Comparison of ENCODE assay signal across 7 mouse cellular contexts in genomic region chr7:80131315-80131714, GRCm38 (mm10). TPM values are rescaled to one million over a fixed set of nuclear protein-coding genes. Genes with fewer than 3 reads are reported as not detected.
DNase-seq lines count a peak whose midpoint lies in the region; ATAC-seq and TF ChIP-seq lines count a peak whose summit lies in the region.
"Not testable (repeated sequence)": the region's sequence is repeated elsewhere in the genome, so short reads cannot be mapped to it uniquely, and the experiment has no call there.

No protein-coding gene starts in this region.

- not testable (repeated sequence) for TF ChIP-seq CTCF in ES-Bruce4 (IDR thresholded peaks at IDR 0.05; ENCODE audit: low read depth, low read length)
- peak; percentile 30; the same call in 1 of the 2 replicates for TF ChIP-seq CTCF in forebrain, postnatal 0 days (IDR thresholded peaks at IDR 0.05; ENCODE audit: low read depth)
- peak; percentile 48 for TF ChIP-seq CTCF in hindbrain, postnatal 0 days (IDR thresholded peaks at IDR 0.05; ENCODE audit: low read depth)
- peak; percentile 34 for TF ChIP-seq CTCF in left cerebral cortex, adult 2 months (IDR thresholded peaks at IDR 0.05)
- TF ChIP-seq CTCF in midbrain, postnatal 0 days (IDR thresholded peaks at IDR 0.05) = peak; percentile 54
- TF ChIP-seq CTCF in stomach, postnatal 0 days (IDR thresholded peaks at IDR 0.05; ENCODE audit: low read depth) = peak; percentile 62

- H3K4me1 ChIP-seq in ES-Bruce4 (ENCODE audit: control insufficient read depth, insufficient read depth, low read length); forebrain, postnatal 0 days (ENCODE audit: insufficient read depth); hindbrain, postnatal 0 days (ENCODE audit: insufficient read depth, low read length); midbrain, postnatal 0 days (ENCODE audit: insufficient read depth, low read length); stomach, postnatal 0 days (replicated peaks; ENCODE audit: control insufficient read depth, insufficient read depth): not testable (repeated sequence)
- peaks cover 46% of the 10 kb centered on the region for H3K4me1 ChIP-seq in heart, embryonic 13.5 days

- intact Hi-C loops in left cerebral cortex, adult 2 months (cut with DNase I) = loop anchor here (10.0 kb wide), 1 partner anchor 453 kb away; no protein-coding TSS in a partner anchor

- H3K4me2 ChIP-seq in forebrain, postnatal 0 days (ENCODE audit: low read depth); heart, embryonic 13.5 days; hindbrain, postnatal 0 days (ENCODE audit: low read depth, low read length); midbrain, postnatal 0 days (ENCODE audit: low read depth, low read length, poor library complexity, severe bottlenecking); stomach, postnatal 0 days (replicated peaks; ENCODE audit: low read depth): not testable (repeated sequence)

- not testable (repeated sequence) for H3K27me3 ChIP-seq in ES-Bruce4 (ENCODE audit: control insufficient read depth, insufficient read depth, low read length, poor library complexity, severe bottlenecking); forebrain, postnatal 0 days (ENCODE audit: insufficient read depth, low read length); heart, embryonic 13.5 days (replicated peaks); hindbrain, postnatal 0 days (ENCODE audit: insufficient read depth, low read length); midbrain, postnatal 0 days (ENCODE audit: insufficient read depth, low read length); stomach, postnatal 0 days (ENCODE audit: control insufficient read depth, insufficient read depth, low read length)

- not testable (repeated sequence) for ATAC-seq in forebrain, postnatal 0 days; heart, embryonic 13.5 days (ENCODE audit: extremely low read depth, insufficient number of reproducible peaks, low FRiP score, low TSS enrichment); hindbrain, postnatal 0 days; midbrain, postnatal 0 days (ENCODE audit: low FRiP score); stomach, postnatal 0 days (ENCODE audit: low FRiP score, low TSS enrichment)

- TF ChIP-seq EP300 in ES-Bruce4 (IDR thresholded peaks at IDR 0.05; ENCODE audit: insufficient read depth, low read depth, low read length); stomach, postnatal 0 days (optimal IDR thresholded peaks at IDR 0.05): not testable (repeated sequence)

- H3K27ac ChIP-seq in ES-Bruce4 (ENCODE audit: insufficient read depth, low read length) = peak overlapping the region; percentile 98
- not testable (repeated sequence) for H3K27ac ChIP-seq in forebrain, postnatal 0 days (ENCODE audit: low read depth, low read length); hindbrain, postnatal 0 days; left cerebral cortex, adult 2 months; midbrain, postnatal 0 days (ENCODE audit: low read depth, low read length); stomach, postnatal 0 days (replicated peaks)
- peak overlapping the region; percentile 96 for H3K27ac ChIP-seq in heart, embryonic 13.5 days (replicated peaks)

- 72% methylated on average over 7 of the region's 7 CpGs for WGBS in forebrain, postnatal 0 days
- 71% methylated on average over 7 of the region's 7 CpGs for WGBS in heart, embryonic 13.5 days
- WGBS in hindbrain, postnatal 0 days = 73% methylated on average over 7 of the region's 7 CpGs
- whole genome bisulfite sequencing in midbrain, postnatal 0 days = 70% methylated on average over 7 of the region's 7 CpGs
- 68% methylated on average over 7 of the region's 7 CpGs for WGBS in stomach, postnatal 0 days

- H3K9ac ChIP-seq in ES-Bruce4 (ENCODE audit: low read depth, poor library complexity, severe bottlenecking); forebrain, postnatal 0 days; hindbrain, postnatal 0 days (replicated peaks; ENCODE audit: low read length); midbrain, postnatal 0 days (replicated peaks; ENCODE audit: low read length, poor library complexity, severe bottlenecking); stomach, postnatal 0 days (ENCODE audit: low read length): not testable (repeated sequence)
- peak overlapping the region; percentile 33; the same call in 1 of the 2 replicates for H3K9ac ChIP-seq in heart, embryonic 13.5 days

- not testable (repeated sequence) for DNase-seq in forebrain, postnatal 0 days; hindbrain, postnatal 0 days (ENCODE audit: low spot score); left cerebral cortex, adult 2 months (ENCODE audit: extremely low spot score in 1 of 2, low spot score in 2 of 2); midbrain, postnatal 0 days (ENCODE audit: low spot score); stomach, postnatal 0 days (ENCODE audit: low spot score)

- H3K9me3 ChIP-seq in ES-Bruce4 (replicated peaks; ENCODE audit: control insufficient read depth, insufficient read depth, low read length, poor library complexity, severe bottlenecking); forebrain, postnatal 0 days (ENCODE audit: low read length); heart, embryonic 13.5 days; hindbrain, postnatal 0 days (ENCODE audit: low read length); midbrain, postnatal 0 days (ENCODE audit: low read length); stomach, postnatal 0 days (ENCODE audit: control insufficient read depth, low read length): not testable (repeated sequence)

- TF ChIP-seq POLR2A in ES-Bruce4 (IDR thresholded peaks at IDR 0.05; ENCODE audit: insufficient read depth, low read length) = not testable (repeated sequence)

- H3K36me3 ChIP-seq in ES-Bruce4 (ENCODE audit: control insufficient read depth, insufficient read depth, low read length, poor library complexity, severe bottlenecking); forebrain, postnatal 0 days (ENCODE audit: insufficient read depth); heart, embryonic 13.5 days; hindbrain, postnatal 0 days (ENCODE audit: insufficient read depth, low read length); midbrain, postnatal 0 days (ENCODE audit: insufficient read depth, low read length); stomach, postnatal 0 days (ENCODE audit: control insufficient read depth, insufficient read depth, low read length): not testable (repeated sequence)

- H3K4me3 ChIP-seq in ES-Bruce4 (ENCODE audit: low read depth, low read length); forebrain, postnatal 0 days (ENCODE audit: low read depth, low read length); heart, embryonic 13.5 days; hindbrain, postnatal 0 days (ENCODE audit: low read length); left cerebral cortex, adult 2 months; midbrain, postnatal 0 days (ENCODE audit: low read depth, low read length); stomach, postnatal 0 days (ENCODE audit: low read depth, low read length): not testable (repeated sequence)

RNA-seq across cellular contexts. Expression of gene Idh2, which starts 16.1 kb away (rescaled TPM):
- 178 and 182 TPM in 2 replicates for polyA plus RNA-seq in ES-Bruce4 (2011; ENCODE audit: insufficient read depth, insufficient read length, low read depth, missing spikeins)
- 143 and 145 TPM in 2 replicates for total RNA-seq in forebrain, postnatal 0 days (2014; rRNA removed)
- 110 and 128 TPM in 2 replicates for polyA plus RNA-seq in forebrain, postnatal 0 days (2015; fragmentation: Nextera tagmentation; extraction: Ambion mirVana)
- polyA plus RNA-seq in heart, embryonic 13.5 days (2015; fragmentation: Nextera tagmentation; extraction: Ambion mirVana) = 1,911 and 2,152 TPM in 2 replicates
- 126 and 161 TPM in 2 replicates for total RNA-seq in hindbrain, postnatal 0 days (2014; rRNA removed)
- 152 and 158 TPM in 2 replicates for polyA plus RNA-seq in hindbrain, postnatal 0 days (2015; fragmentation: Nextera tagmentation; extraction: Ambion mirVana)
- total RNA-seq in left cerebral cortex, adult 2 months (2021) = 10 to 100 TPM; 53.9 to 67.1 TPM
- total RNA-seq in midbrain, postnatal 0 days (2014; rRNA removed) = 122 and 136 TPM in 2 replicates
- polyA plus RNA-seq in midbrain, postnatal 0 days (2015; fragmentation: Nextera tagmentation; extraction: Ambion mirVana) = 115 and 124 TPM in 2 replicates
- 288 TPM in 2 replicates for polyA plus RNA-seq in stomach, postnatal 0 days (2015; fragmentation: Nextera tagmentation; extraction: Ambion mirVana)

RNA-seq across cellular contexts. Expression of gene Sema4b, which starts 55.3 kb away (rescaled TPM):
- 27.1 and 29.0 TPM in 2 replicates for polyA plus RNA-seq in ES-Bruce4 (2011; ENCODE audit: insufficient read depth, insufficient read length, low read depth, missing spikeins)
- 24.5 and 35.6 TPM in 2 replicates for total RNA-seq in forebrain, postnatal 0 days (2014; rRNA removed)
- polyA plus RNA-seq in forebrain, postnatal 0 days (2015; fragmentation: Nextera tagmentation; extraction: Ambion mirVana) = 17.0 and 22.4 TPM in 2 replicates
- 9.9 and 11.3 TPM in 2 replicates for polyA plus RNA-seq in heart, embryonic 13.5 days (2015; fragmentation: Nextera tagmentation; extraction: Ambion mirVana)
- total RNA-seq in hindbrain, postnatal 0 days (2014; rRNA removed) = 47.5 and 49.5 TPM in 2 replicates
- polyA plus RNA-seq in hindbrain, postnatal 0 days (2015; fragmentation: Nextera tagmentation; extraction: Ambion mirVana) = 26.6 and 28.1 TPM in 2 replicates
- 10 to 100 TPM; 19.4 to 20.6 TPM for total RNA-seq in left cerebral cortex, adult 2 months (2021)
- 40.3 and 43.7 TPM in 2 replicates for total RNA-seq in midbrain, postnatal 0 days (2014; rRNA removed)
- 26.3 and 29.2 TPM in 2 replicates for polyA plus RNA-seq in midbrain, postnatal 0 days (2015; fragmentation: Nextera tagmentation; extraction: Ambion mirVana)
- polyA plus RNA-seq in stomach, postnatal 0 days (2015; fragmentation: Nextera tagmentation; extraction: Ambion mirVana) = 19.4 and 19.9 TPM in 2 replicates
